ENCODE assay signal across 18 mouse cellular contexts in the genomic region with DNA sequence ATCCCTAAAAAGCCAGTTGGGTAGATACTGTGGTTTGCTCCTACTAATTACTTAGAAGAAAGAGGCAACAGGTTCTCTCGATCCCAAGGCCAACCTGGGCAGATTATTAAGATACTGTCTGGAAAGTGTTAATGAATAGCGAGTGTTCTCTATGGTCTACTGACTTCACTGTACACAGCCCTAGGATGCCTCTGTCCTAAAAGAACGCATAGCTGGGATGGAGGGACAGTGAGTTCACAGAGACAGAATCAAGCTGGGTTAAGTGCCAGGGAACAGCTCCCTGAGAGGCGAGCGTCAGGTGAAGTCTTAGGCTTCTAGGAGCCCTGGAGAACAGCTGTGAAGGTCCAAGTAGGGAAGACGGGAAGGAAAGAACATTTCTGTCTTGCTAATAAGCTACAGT.
"Had no signal": no experiment of that assay in that cellular context is flagged by ENCODE, and none has a peak within 500 bp of the region (broad histone marks: within the 10 kb centered on the region; RNA-seq: fewer than 3 reads in every experiment).

No protein-coding gene starts in this region.

- H3K4me1 ChIP-seq: liver, embryonic 13.5 days; lung, embryonic 15.5 days; midbrain, embryonic 15.5 days; neural tube, embryonic 12.5 days; stomach, embryonic 15.5 days had no signal

- H3K9me3 ChIP-seq: limb, embryonic 12.5 days; liver, embryonic 13.5 days; lung, embryonic 15.5 days; midbrain, embryonic 15.5 days; neural tube, embryonic 12.5 days; stomach, embryonic 15.5 days had no signal

- H3K27me3 ChIP-seq: limb, embryonic 12.5 days; liver, embryonic 13.5 days; lung, embryonic 15.5 days; megakaryocyte, embryonic 14.5 days; midbrain, embryonic 15.5 days; neural tube, embryonic 12.5 days; stomach, embryonic 15.5 days had no signal

- H3K36me3 ChIP-seq: limb, embryonic 12.5 days; liver, embryonic 13.5 days; lung, embryonic 15.5 days; midbrain, embryonic 15.5 days; neural tube, embryonic 12.5 days; stomach, embryonic 15.5 days had no signal

- H3K4me3 ChIP-seq: layer of hippocampus, adult 2 months; limb, embryonic 12.5 days; liver, embryonic 13.5 days; lung, embryonic 15.5 days; megakaryocyte, embryonic 14.5 days; midbrain, embryonic 15.5 days; neural tube, embryonic 12.5 days; stomach, embryonic 15.5 days had no signal

- H3K4me2 ChIP-seq: limb, embryonic 12.5 days; liver, embryonic 13.5 days; lung, embryonic 15.5 days; midbrain, embryonic 11.5 days; midbrain, embryonic 15.5 days; neural tube, embryonic 12.5 days; stomach, embryonic 15.5 days had no signal

- ATAC-seq: intestine, postnatal 0 days; liver, postnatal 0 days; midbrain, embryonic 15.5 days had no signal

- H3K9ac ChIP-seq: limb, embryonic 12.5 days; liver, embryonic 13.5 days; liver, postnatal 0 days; lung, embryonic 15.5 days; midbrain, embryonic 15.5 days; neural tube, embryonic 12.5 days; stomach, embryonic 15.5 days had no signal

- DNase-seq: liver; liver, embryonic 13.5 days; liver, postnatal 0 days; lung, postnatal 14 days; right cerebral cortex, postnatal 4 days; spleen, adult 18-20 months; thymus, adult 2 months; thymus, postnatal 25 days had no signal

- H3K27ac ChIP-seq: layer of hippocampus, adult 2 months; limb, embryonic 12.5 days; liver, embryonic 13.5 days; lung, embryonic 15.5 days; macrophage; midbrain, embryonic 15.5 days; neural tube, embryonic 12.5 days; stomach, embryonic 15.5 days had no signal
